23 mouse cellular contexts compared by ENCODE assay signal in the genomic region with DNA sequence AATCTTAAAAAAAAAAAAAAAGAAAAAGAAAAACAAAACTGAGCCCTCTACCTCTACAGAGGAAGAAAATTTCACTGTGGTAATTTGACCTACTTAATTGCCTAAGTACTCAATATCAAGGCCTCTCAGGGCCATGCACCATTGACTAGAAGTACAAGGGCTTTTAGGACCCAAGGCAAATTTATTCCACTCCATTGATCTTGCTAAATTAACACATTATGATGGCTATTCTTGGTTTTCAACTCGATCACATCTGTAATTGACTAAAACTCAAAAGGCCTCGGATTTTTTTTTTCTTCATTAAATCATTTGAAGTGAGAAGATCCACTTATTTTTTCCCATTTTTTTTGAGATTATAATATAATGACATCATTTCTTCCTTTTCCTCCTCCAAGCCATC. TPM values are rescaled to one million over a fixed set of nuclear protein-coding genes. Genes with fewer than 3 reads are reported as not detected.
DNase-seq lines count a peak whose midpoint lies in the region; ATAC-seq and TF ChIP-seq lines count a peak whose summit lies in the region.
"Had no signal": no experiment of that assay in that cellular context is flagged by ENCODE, and none has a peak within 500 bp of the region (broad histone marks: within the 10 kb centered on the region; RNA-seq: fewer than 3 reads in every experiment).

No protein-coding gene starts in this region.

- no peaks in the 10 kb centered on the region; the same call in 1 of the 2 replicates for H3K36me3 ChIP-seq in midbrain, embryonic 11.5 days (ENCODE audit: control insufficient read depth, insufficient read depth, low read length)
- H3K36me3 ChIP-seq in midbrain, postnatal 0 days (ENCODE audit: insufficient read depth, low read length): no peaks in the 10 kb centered on the region
- H3K36me3 ChIP-seq: embryonic facial prominence, embryonic 15.5 days had no signal

- H3K27ac ChIP-seq in midbrain, embryonic 11.5 days (ENCODE audit: low read depth, low read length): no peak overlapping the region
- H3K27ac ChIP-seq in midbrain, postnatal 0 days (ENCODE audit: low read depth, low read length): no peak overlapping the region
- H3K27ac ChIP-seq: embryonic facial prominence, embryonic 13.5 days; embryonic facial prominence, embryonic 15.5 days; forebrain, embryonic 10.5 days; forebrain, embryonic 12.5 days had no signal

- no peaks in the 10 kb centered on the region for H3K27me3 ChIP-seq in midbrain, embryonic 11.5 days (ENCODE audit: control insufficient read depth, insufficient read depth, low read length)
- no peaks in the 10 kb centered on the region for H3K27me3 ChIP-seq in midbrain, postnatal 0 days (ENCODE audit: insufficient read depth, low read length)
- H3K27me3 ChIP-seq: embryonic facial prominence, embryonic 13.5 days; embryonic facial prominence, embryonic 15.5 days; forebrain, embryonic 12.5 days; Patski had no signal

- TF ChIP-seq CTCF in midbrain, postnatal 0 days (IDR thresholded peaks at IDR 0.05): no peak

- no peak for ATAC-seq in midbrain, embryonic 11.5 days (ENCODE audit: low FRiP score)
- ATAC-seq in midbrain, postnatal 0 days (ENCODE audit: low FRiP score): no peak
- ATAC-seq: activated CD4-positive, CD25-positive, alpha-beta regulatory T cell, adult 4 months; forebrain, embryonic 14.5 days; forebrain, embryonic 16.5 days; Patski had no signal

- DNase-seq in midbrain, embryonic 11.5 days (ENCODE audit: low spot score, missing footprints): peak; percentile 51
- DNase-seq in midbrain, postnatal 0 days (ENCODE audit: low spot score): no peak
- peak; percentile 60 for DNase-seq in retina, embryonic 14.5 days (ENCODE audit: low spot score)
- DNase-seq in adrenal gland, postnatal 14 days: no peak
- DNase-seq in thymus, adult 18-20 months: no peak
- DNase-seq: adrenal gland, adult 8-10 months; adrenal gland, postnatal 25 days; cerebellum, adult 11 months; cerebellum, adult 18-20 months; cerebellum, adult 8-10 months; cerebellum, adult 9-11 months; cerebellum, postnatal 14 days; cerebellum, postnatal 36 days; embryo, embryonic 11 days had no signal

- H3K9ac ChIP-seq in midbrain, embryonic 11.5 days (ENCODE audit: low read length): no peak overlapping the region
- no peak overlapping the region for H3K9ac ChIP-seq in midbrain, postnatal 0 days (replicated peaks; ENCODE audit: low read length, poor library complexity, severe bottlenecking)
- H3K9ac ChIP-seq: embryonic facial prominence, embryonic 13.5 days; embryonic facial prominence, embryonic 15.5 days; forebrain, embryonic 12.5 days had no signal

- 80% methylated on average over 2 of the region's 2 CpGs for WGBS in midbrain, embryonic 11.5 days
- WGBS in midbrain, postnatal 0 days: 85% methylated on average over 2 of the region's 2 CpGs

- no peak overlapping the region for H3K4me2 ChIP-seq in midbrain, embryonic 11.5 days
- H3K4me2 ChIP-seq in midbrain, postnatal 0 days (ENCODE audit: low read depth, low read length, poor library complexity, severe bottlenecking): no peak overlapping the region
- H3K4me2 ChIP-seq: embryonic facial prominence, embryonic 13.5 days; embryonic facial prominence, embryonic 15.5 days; forebrain, embryonic 12.5 days had no signal

- H3K9me3 ChIP-seq in midbrain, embryonic 11.5 days (ENCODE audit: control insufficient read depth, low read length): no peaks in the 10 kb centered on the region
- H3K9me3 ChIP-seq in midbrain, postnatal 0 days (ENCODE audit: low read length): no peaks in the 10 kb centered on the region
- H3K9me3 ChIP-seq: embryonic facial prominence, embryonic 13.5 days; embryonic facial prominence, embryonic 15.5 days; forebrain, embryonic 10.5 days; forebrain, embryonic 12.5 days had no signal

- peaks cover 11% of the 10 kb centered on the region for H3K4me1 ChIP-seq in midbrain, embryonic 11.5 days (ENCODE audit: control insufficient read depth, insufficient read depth, low read length)
- H3K4me1 ChIP-seq in midbrain, postnatal 0 days (ENCODE audit: insufficient read depth, low read length): peaks cover 14% of the 10 kb centered on the region; the same call in 1 of the 2 replicates

- H3K4me3 ChIP-seq in midbrain, embryonic 11.5 days (ENCODE audit: low read depth, low read length): no peak overlapping the region
- no peak overlapping the region for H3K4me3 ChIP-seq in midbrain, postnatal 0 days (ENCODE audit: low read depth, low read length)
- H3K4me3 ChIP-seq: embryonic facial prominence, embryonic 13.5 days; embryonic facial prominence, embryonic 15.5 days; erythroblast, embryonic 14.5 days; forebrain, embryonic 10.5 days; forebrain, embryonic 12.5 days had no signal

RNA-seq across cellular contexts. Expression of a gene that starts 1.4 kb away (rescaled TPM):
- 58.3 and 63.9 TPM in 2 replicates for polyA plus RNA-seq in midbrain, embryonic 11.5 days (2014; fragmentation: Nextera tagmentation; extraction: Ambion mirVana)
- total RNA-seq in midbrain, postnatal 0 days (2014; rRNA removed): 23.1 and 33.8 TPM in 2 replicates
- 41.5 and 47.0 TPM in 2 replicates for polyA plus RNA-seq in midbrain, postnatal 0 days (2015; fragmentation: Nextera tagmentation; extraction: Ambion mirVana)
- 12.1 and 12.8 TPM in 2 replicates for total RNA-seq in adrenal gland, postnatal 14 days (2021)

RNA-seq across cellular contexts. Expression of a gene that starts 19.5 kb away (rescaled TPM):
- 16.1 and 16.8 TPM in 2 replicates for polyA plus RNA-seq in midbrain, embryonic 11.5 days (2014; fragmentation: Nextera tagmentation; extraction: Ambion mirVana)
- total RNA-seq in midbrain, postnatal 0 days (2014; rRNA removed): 19.1 and 32.0 TPM in 2 replicates
- 20.3 and 22.2 TPM in 2 replicates for polyA plus RNA-seq in midbrain, postnatal 0 days (2015; fragmentation: Nextera tagmentation; extraction: Ambion mirVana)
- total RNA-seq in adrenal gland, postnatal 14 days (2021): 19.0 and 21.2 TPM in 2 replicates

RNA-seq across cellular contexts. Expression of a gene that starts 19.7 kb away (rescaled TPM):
- polyA plus RNA-seq in midbrain, embryonic 11.5 days (2014; fragmentation: Nextera tagmentation; extraction: Ambion mirVana): 60.6 and 67.3 TPM in 2 replicates
- 18.5 and 18.8 TPM in 2 replicates for total RNA-seq in midbrain, postnatal 0 days (2014; rRNA removed)
- polyA plus RNA-seq in midbrain, postnatal 0 days (2015; fragmentation: Nextera tagmentation; extraction: Ambion mirVana): 32.4 and 33.1 TPM in 2 replicates
- 9.2 and 11.2 TPM in 2 replicates for total RNA-seq in adrenal gland, postnatal 14 days (2021)

RNA-seq across cellular contexts. Expression of a gene that starts 31.5 kb away (rescaled TPM):
- polyA plus RNA-seq in midbrain, embryonic 11.5 days (2014; fragmentation: Nextera tagmentation; extraction: Ambion mirVana): 59.3 and 63.3 TPM in 2 replicates
- total RNA-seq in midbrain, postnatal 0 days (2014; rRNA removed): 51.5 and 54.4 TPM in 2 replicates
- polyA plus RNA-seq in midbrain, postnatal 0 days (2015; fragmentation: Nextera tagmentation; extraction: Ambion mirVana): 56.1 and 64.3 TPM in 2 replicates
- total RNA-seq in adrenal gland, postnatal 14 days (2021): 49.9 and 55.7 TPM in 2 replicates

RNA-seq across cellular contexts. Expression of a gene that starts 32.4 kb away (rescaled TPM):
- polyA plus RNA-seq in midbrain, embryonic 11.5 days (2014; fragmentation: Nextera tagmentation; extraction: Ambion mirVana): 66.4 and 70.4 TPM in 2 replicates
- total RNA-seq in midbrain, postnatal 0 days (2014; rRNA removed): 55.7 and 62.3 TPM in 2 replicates
- polyA plus RNA-seq in midbrain, postnatal 0 days (2015; fragmentation: Nextera tagmentation; extraction: Ambion mirVana): 36.7 and 40.6 TPM in 2 replicates
- 52.9 and 67.6 TPM in 2 replicates for total RNA-seq in adrenal gland, postnatal 14 days (2021)

Comparison
In these comparisons a context has a peak if more than half of its experiments do, and no peak if none do; other contexts are left out.
1. DNase-seq: peak in midbrain, embryonic 11.5 days (single experiment) and retina, embryonic 14.5 days (single experiment); none in midbrain, postnatal 0 days (single experiment), adrenal gland, postnatal 14 days (single experiment) and thymus, adult 18-20 months (0 of 2).